Mouse (Mus musculus): Measurements from ENCODE around the gene Map3k11. TPM values are rescaled to one million over a fixed set of nuclear protein-coding genes. Genes with fewer than 3 reads are reported as not detected.
A peak's percentile ranks its signal among the peaks of the same experiment; 100 is the strongest.

The Map3k11 gene
- polyA plus RNA-seq, 1 experiment from 2014 or later = 14.0 TPM

DNA sequence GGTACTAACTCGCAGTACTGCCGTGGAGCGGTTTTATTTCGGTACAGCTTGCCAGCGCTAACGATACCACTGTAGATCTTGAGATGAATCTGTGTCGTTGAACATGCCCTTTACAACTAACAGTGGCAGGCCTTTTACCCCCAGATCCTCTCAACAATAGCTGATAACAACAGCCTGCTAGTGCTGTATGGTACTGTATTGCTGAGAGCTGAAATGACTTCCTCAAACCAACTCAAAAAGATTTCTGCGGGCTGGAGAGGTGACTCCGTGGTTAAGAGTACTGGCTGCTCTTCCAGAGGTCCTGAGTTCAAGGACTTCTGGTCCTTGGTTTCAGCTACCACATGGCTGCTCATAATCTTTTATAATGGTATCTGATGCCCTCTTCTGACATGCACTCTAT, 45.8 kb downstream of the Map3k11 start:
- ATAC-seq (ENCODE audit: low FRiP score, low TSS enrichment) (no peak), DNase-seq (ENCODE audit: low spot score) (no peak)
- Histone ChIP-seq H3K4me3 (ENCODE audit: low read depth, low read length) (no peak overlapping the region), H3K27me3 (ENCODE audit: control insufficient read depth, insufficient read depth, low read length) (no peaks in the 10 kb centered on the region), H3K27ac (replicated peaks) (no peak overlapping the region), H3K4me2 (replicated peaks; ENCODE audit: low read depth) (no peak overlapping the region), H3K4me1 (replicated peaks; ENCODE audit: control insufficient read depth, insufficient read depth) (0 out of 2 replicates have a peak, but pooled peaks cover 4% of the 10 kb centered on the region), H3K9ac (ENCODE audit: low read length) (no peak overlapping the region), H3K9me3 (ENCODE audit: control insufficient read depth, low read length) (no peaks in the 10 kb centered on the region), H3K36me3 (ENCODE audit: control insufficient read depth, insufficient read depth, low read length) (no peaks in the 10 kb centered on the region)
- no peak for TF ChIP-seq EP300 (optimal IDR thresholded peaks at IDR 0.05)
- no peak for TF ChIP-seq CTCF (IDR thresholded peaks at IDR 0.05; ENCODE audit: low read depth)
- WGBS = 75% methylated on average over 9 of the region's 9 CpGs

DNA sequence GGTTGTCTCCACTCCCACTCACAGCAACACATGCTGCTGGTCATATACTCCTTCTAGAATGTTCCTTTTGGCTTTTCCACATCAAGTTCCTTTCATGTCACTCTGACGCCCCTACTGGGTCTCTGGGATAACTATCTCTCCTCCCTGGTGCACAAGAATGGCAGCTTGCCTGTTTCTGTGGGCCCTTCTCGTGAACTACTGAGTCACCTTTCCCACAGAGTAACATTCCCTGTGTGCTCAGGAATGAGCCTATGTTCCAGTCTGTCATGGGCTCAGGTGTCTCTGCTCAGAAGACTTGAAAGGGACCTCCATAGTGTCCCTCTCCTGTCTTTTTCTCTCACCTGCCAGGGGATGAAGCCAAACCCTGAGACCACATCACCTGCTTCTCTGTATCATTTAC, 50.9 kb downstream of the Map3k11 start:
- no peak overlapping the region for H3K27ac ChIP-seq (replicated peaks)
- TF ChIP-seq EP300 (optimal IDR thresholded peaks at IDR 0.05) (no peak), CTCF (IDR thresholded peaks at IDR 0.05; ENCODE audit: low read depth) (no peak)
- H3K9ac ChIP-seq (ENCODE audit: low read length) = no peak overlapping the region
- H3K9me3 ChIP-seq (ENCODE audit: control insufficient read depth, low read length) = no peaks in the 10 kb centered on the region
- H3K4me1 ChIP-seq (replicated peaks; ENCODE audit: control insufficient read depth, insufficient read depth) = peaks cover 2% of the 10 kb centered on the region; the same call in 1 of the 2 replicates
- 37% methylated on average over 2 of the region's 2 CpGs for WGBS
- no peaks in the 10 kb centered on the region for H3K27me3 ChIP-seq (ENCODE audit: control insufficient read depth, insufficient read depth, low read length)
- DNase-seq (ENCODE audit: low spot score) (no peak), ATAC-seq (ENCODE audit: low FRiP score, low TSS enrichment) (no peak)
- no peaks in the 10 kb centered on the region for H3K36me3 ChIP-seq (ENCODE audit: control insufficient read depth, insufficient read depth, low read length)
- H3K4me2 ChIP-seq (replicated peaks; ENCODE audit: low read depth) = no peak overlapping the region
- H3K4me3 ChIP-seq (ENCODE audit: low read depth, low read length) = no peak overlapping the region

DNA sequence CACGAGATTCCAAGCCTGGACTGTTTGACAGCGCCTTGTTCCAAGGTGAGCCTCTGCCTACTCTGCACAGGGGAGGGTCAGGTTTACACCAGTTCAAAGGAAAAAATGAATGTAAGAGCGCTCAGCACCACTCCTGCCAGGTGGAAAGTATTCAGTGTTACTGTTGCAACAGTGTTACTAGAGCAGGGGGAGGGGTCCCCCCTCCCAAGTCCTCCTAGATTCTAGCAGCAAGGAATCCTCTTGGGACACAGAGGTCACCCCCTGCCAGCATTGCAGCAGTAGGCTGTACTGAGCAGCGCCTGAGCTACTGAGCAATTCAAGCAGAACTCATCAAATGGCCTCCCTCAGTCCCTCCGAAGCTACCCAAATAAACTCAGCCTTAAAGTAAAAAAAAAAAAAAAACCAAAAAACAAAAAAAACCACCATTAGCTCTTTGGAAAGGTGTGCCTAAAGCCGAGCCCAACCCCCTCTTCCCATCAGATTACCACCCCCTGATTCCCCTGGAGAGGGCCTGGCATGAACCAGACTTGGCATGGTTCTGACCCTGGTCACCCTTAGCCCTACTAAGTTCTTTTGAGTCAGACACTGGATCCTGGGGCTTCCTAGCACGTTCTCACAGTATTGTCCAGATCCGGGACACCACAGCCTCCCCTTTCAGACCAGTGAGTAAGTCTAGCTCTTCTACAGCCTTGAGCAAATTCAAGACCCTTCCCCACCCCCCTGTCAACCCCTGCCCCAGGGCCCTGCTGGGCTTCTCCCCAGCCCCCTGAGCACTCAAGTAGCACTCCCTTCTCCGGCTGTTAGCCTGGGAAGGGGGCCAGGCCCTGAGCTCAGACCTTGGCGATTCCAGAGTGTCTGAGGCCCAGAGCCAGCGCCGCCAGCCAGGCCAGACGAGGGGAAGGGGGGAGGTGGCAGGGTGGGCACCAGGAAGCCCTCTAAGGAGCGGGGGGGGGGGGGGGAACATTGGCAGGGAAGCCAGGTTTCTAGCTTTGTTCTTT, 52.1 kb downstream of the Map3k11 start, which contains the start of gene Ltbp3:
Gene Ltbp3, plus strand, starts transcription at position 585 of the 998 bp plus-strand sequence.
- WGBS = 43% methylated on average over 10 of the region's 14 CpGs
- TF ChIP-seq CTCF (IDR thresholded peaks at IDR 0.05; ENCODE audit: low read depth) (no peak), EP300 (optimal IDR thresholded peaks at IDR 0.05) (no peak)
- peak within 1 kb of the TSS; percentile 84 for H3K9ac ChIP-seq (ENCODE audit: low read length)
- H3K4me2 ChIP-seq (replicated peaks; ENCODE audit: low read depth) = peak within 1 kb of the TSS; percentile 99
- H3K9me3 ChIP-seq (ENCODE audit: control insufficient read depth, low read length) = no peaks in the 10 kb centered on the region
- H3K36me3 ChIP-seq (ENCODE audit: control insufficient read depth, insufficient read depth, low read length) = no peaks in the 10 kb centered on the region
- peak; percentile 56; the same call in 1 of the 2 replicates for ATAC-seq (ENCODE audit: low FRiP score, low TSS enrichment)
- H3K4me3 ChIP-seq (ENCODE audit: low read depth, low read length) = peak within 1 kb of the TSS; percentile 74
- no peaks in the 10 kb centered on the region for H3K27me3 ChIP-seq (ENCODE audit: control insufficient read depth, insufficient read depth, low read length)
- peak; percentile 66 for DNase-seq (ENCODE audit: low spot score)
- H3K4me1 ChIP-seq (replicated peaks; ENCODE audit: control insufficient read depth, insufficient read depth) = peaks cover 6% of the 10 kb centered on the region; the same call in 1 of the 2 replicates
- peak within 1 kb of the TSS; percentile 95 for H3K27ac ChIP-seq (replicated peaks)

DNA sequence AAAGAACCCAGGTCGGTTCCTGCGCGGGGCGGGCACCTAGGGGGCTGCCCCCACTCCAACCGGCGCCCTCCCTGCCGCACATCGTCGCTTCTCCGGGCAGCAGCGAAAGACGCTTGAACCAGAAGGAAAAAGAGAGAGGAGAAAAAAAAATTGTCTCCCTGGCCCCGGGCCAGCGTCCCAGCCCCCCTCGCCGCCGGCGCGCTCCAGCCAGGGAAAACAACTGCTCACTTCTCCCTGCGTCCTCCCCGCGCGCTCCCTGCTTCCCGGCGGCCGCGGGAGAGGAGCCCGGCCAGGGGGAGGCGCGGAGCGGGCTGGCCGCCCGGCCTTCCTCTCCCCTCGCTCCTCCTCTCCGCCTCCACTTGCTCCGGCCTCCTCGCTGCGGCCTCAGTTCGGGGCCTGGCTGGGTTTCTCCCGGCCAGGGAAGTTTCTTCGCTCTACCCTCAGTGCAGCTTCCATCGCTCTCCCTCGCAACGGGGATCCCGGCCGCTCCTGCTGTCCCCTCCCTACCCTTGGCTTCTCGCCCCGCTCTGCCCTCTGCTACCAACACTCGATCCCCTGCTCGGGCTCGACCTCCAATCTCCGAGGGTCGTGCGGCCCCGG, 53.2 kb downstream of the Map3k11 start:
- H3K9ac ChIP-seq (ENCODE audit: low read length) = peak overlapping the region; percentile 84
- ATAC-seq (ENCODE audit: low FRiP score, low TSS enrichment) (peak; percentile 71; the same call in 1 of the 2 replicates), DNase-seq (ENCODE audit: low spot score) (peak; percentile 76)
- WGBS = 0% methylated on average over 51 of the region's 55 CpGs
- peak overlapping the region; percentile 74 for H3K4me3 ChIP-seq (ENCODE audit: low read depth, low read length)
- H3K27ac ChIP-seq (replicated peaks) = peak overlapping the region; percentile 95
- no peaks in the 10 kb centered on the region for H3K9me3 ChIP-seq (ENCODE audit: control insufficient read depth, low read length)
- peak overlapping the region; percentile 99 for H3K4me2 ChIP-seq (replicated peaks; ENCODE audit: low read depth)
- TF ChIP-seq EP300 (optimal IDR thresholded peaks at IDR 0.05) (no peak), CTCF (IDR thresholded peaks at IDR 0.05; ENCODE audit: low read depth) (peak; percentile 30)
- H3K4me1 ChIP-seq (replicated peaks; ENCODE audit: control insufficient read depth, insufficient read depth) = peaks cover 10% of the 10 kb centered on the region; the same call in 1 of the 2 replicates
- no peaks in the 10 kb centered on the region for H3K36me3 ChIP-seq (ENCODE audit: control insufficient read depth, insufficient read depth, low read length)
- H3K27me3 ChIP-seq (ENCODE audit: control insufficient read depth, insufficient read depth, low read length) = no peaks in the 10 kb centered on the region

DNA sequence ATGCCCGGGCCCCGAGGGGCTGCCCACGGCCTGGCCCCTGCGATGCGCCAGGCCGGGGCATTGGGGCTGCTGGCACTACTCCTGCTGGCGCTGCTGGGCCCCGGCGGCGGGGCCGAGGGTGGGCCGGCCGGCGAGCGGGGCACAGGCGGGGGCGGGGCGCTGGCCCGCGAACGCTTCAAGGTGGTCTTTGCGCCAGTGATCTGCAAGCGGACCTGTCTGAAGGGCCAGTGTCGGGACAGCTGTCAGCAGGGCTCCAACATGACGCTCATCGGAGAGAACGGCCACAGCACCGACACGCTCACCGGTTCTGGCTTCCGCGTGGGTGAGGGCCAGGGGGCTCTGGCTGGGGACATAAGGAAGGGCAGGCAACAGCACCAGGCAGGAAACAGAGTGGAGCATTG, 53.7 kb downstream of the Map3k11 start:
- Histone ChIP-seq H3K4me2 (replicated peaks; ENCODE audit: low read depth) (peak overlapping the region; percentile 99), H3K9me3 (ENCODE audit: control insufficient read depth, low read length) (no peaks in the 10 kb centered on the region), H3K9ac (ENCODE audit: low read length) (peak overlapping the region; percentile 84), H3K4me1 (replicated peaks; ENCODE audit: control insufficient read depth, insufficient read depth) (peaks cover 10% of the 10 kb centered on the region; the same call in 1 of the 2 replicates), H3K36me3 (ENCODE audit: control insufficient read depth, insufficient read depth, low read length) (no peaks in the 10 kb centered on the region), H3K27ac (replicated peaks) (peak overlapping the region; percentile 95), H3K4me3 (ENCODE audit: low read depth, low read length) (peak overlapping the region; percentile 74), H3K27me3 (ENCODE audit: control insufficient read depth, insufficient read depth, low read length) (no peaks in the 10 kb centered on the region)
- ATAC-seq (ENCODE audit: low FRiP score, low TSS enrichment) (no peak; the same call in 1 of the 2 replicates), DNase-seq (ENCODE audit: low spot score) (no peak)
- WGBS = 3% methylated on average over 32 of the region's 32 CpGs
- no peak for TF ChIP-seq CTCF (IDR thresholded peaks at IDR 0.05; ENCODE audit: low read depth)
- TF ChIP-seq EP300 (optimal IDR thresholded peaks at IDR 0.05) = no peak

All from stomach, postnatal 0 days (tissue).